Mouse (Mus musculus) midbrain, embryonic 11.5 days (tissue): ENCODE results near the gene Agap1. TPM values are rescaled to one million over a fixed set of nuclear protein-coding genes. Genes with fewer than 3 reads are reported as not detected.

Experiments used
- ATAC-seq: fragments of 200-750 bp; cut with Nextera tagmentation; 2 replicates; pipeline ENCODE4 v1.8.0; 2017; ENCODE audit warnings: moderate TSS enrichment, moderate library complexity; ENCODE audit not compliant: low FRiP score
- DNase-seq: peaks from one replicate; pipeline ENCODE4 v3.0.0; 2015; ENCODE audit warnings: low spot score; ENCODE audit errors: missing footprints
- H3K27ac ChIP-seq: fragments of 300-500 bp; sonication (generic); 2 replicates; pipeline ENCODE4 v1.5.1; 2014; ENCODE audit warnings: low read depth, low read length
- H3K27me3 ChIP-seq: fragments of 300-500 bp; sonication (generic); 2 replicates; pipeline ENCODE4 v1.6.1; 2014; ENCODE audit warnings: mild to moderate bottlenecking, low read length, moderate library complexity, mixed read lengths; ENCODE audit not compliant: control insufficient read depth, insufficient read depth
- H3K36me3 ChIP-seq: fragments of 300-500 bp; sonication (generic); 2 replicates; pipeline ENCODE4 v1.6.1; 2014; ENCODE audit warnings: mild to moderate bottlenecking, low read length, moderate library complexity, mixed read lengths; ENCODE audit not compliant: control insufficient read depth, insufficient read depth
- H3K4me1 ChIP-seq: fragments of 300-500 bp; sonication (generic); 2 replicates; pipeline ENCODE4 v1.6.1; 2014; ENCODE audit warnings: low read length; ENCODE audit not compliant: control insufficient read depth, insufficient read depth
- H3K4me2 ChIP-seq: fragments of 300-500 bp; sonication (generic); 2 replicates; pipeline ENCODE4 v1.6.1; 2014; ENCODE audit warnings: mild to moderate bottlenecking, moderate library complexity
- H3K4me3 ChIP-seq: fragments of 300-500 bp; sonication (generic); 2 replicates; pipeline ENCODE4 v1.5.1; 2014; ENCODE audit warnings: low read depth, low read length
- H3K9ac ChIP-seq: fragments of 300-500 bp; sonication (generic); 2 replicates; pipeline ENCODE4 v1.6.1; 2014; ENCODE audit warnings: low read length
- H3K9me3 ChIP-seq: fragments of 300-500 bp; sonication (generic); 2 replicates; pipeline ENCODE4 v1.6.1; 2016; ENCODE audit warnings: low read length; ENCODE audit not compliant: control insufficient read depth
- WGBS: fragments of 180-500 bp; shearing (Covaris S2); extraction: QIAGEN DNeasy Blood & Tissue Kit; methylation state at CpG from one replicate; pipeline ENCODE4 v1.1.7; 2014; 5-methylcytosine and 5-hydroxymethylcytosine counted together
- polyA plus RNA-seq: library from polyadenylated mRNA; unstranded; fragments of >200 nt; fragmentation: Nextera tagmentation; extraction: Ambion mirVana; gene quantifications from 2 replicates; pipeline ENCODE4 v1.2.1, GENCODE M21; 2014

Gene Agap1
- polyA plus RNA-seq, 1 experiment from 2014 or later, result 33.6 TPM

GRCm38 (mm10) chr1:89453666-89454065, 940 bp upstream of the Agap1 start:
- WGBS, result 41% methylated on average over 6 of the region's 6 CpGs
- Histone ChIP-seq H3K27ac (peak overlapping the region; percentile 32; the same call in 1 of the 2 replicates), H3K4me2 (peak overlapping the region; percentile 94), H3K27me3 (no peaks in the 10 kb centered on the region), H3K4me1 (peaks cover 12% of the 10 kb centered on the region), H3K9ac (peak overlapping the region; percentile 83), H3K36me3 (no peaks in the 10 kb centered on the region), H3K9me3 (peaks cover 4% of the 10 kb centered on the region; the same call in 1 of the 2 replicates), H3K4me3 (peak overlapping the region; percentile 82)
- DNase-seq, result no peak
- no peak for ATAC-seq

GRCm38 (mm10) chr1:89455421-89456091, 950 bp downstream of the Agap1 start:
- Histone ChIP-seq H3K9ac (peak overlapping the region; percentile 83), H3K4me3 (peak overlapping the region; percentile 82), H3K9me3 (peaks cover 5% of the 10 kb centered on the region; the same call in 1 of the 2 replicates), H3K27ac (no peak overlapping the region), H3K27me3 (no peaks in the 10 kb centered on the region), H3K4me2 (peak overlapping the region; percentile 94), H3K36me3 (no peaks in the 10 kb centered on the region), H3K4me1 (peaks cover 12% of the 10 kb centered on the region)
- under 1% methylated on average over 51 of the region's 51 CpGs for WGBS
- peak; percentile 11; the same call in 1 of the 2 replicates for ATAC-seq
- DNase-seq, result peak; percentile 96

GRCm38 (mm10) chr1:89456456-89456855, 1.9 kb downstream of the Agap1 start:
- H3K36me3 ChIP-seq, result no peaks in the 10 kb centered on the region
- peaks cover 15% of the 10 kb centered on the region for H3K4me1 ChIP-seq
- H3K27ac ChIP-seq, result no peak overlapping the region
- H3K27me3 ChIP-seq, result no peaks in the 10 kb centered on the region
- H3K4me2 ChIP-seq, result peak overlapping the region; percentile 94
- ATAC-seq, result no peak
- peak overlapping the region; percentile 82 for H3K4me3 ChIP-seq
- DNase-seq, result peak; percentile 89
- H3K9ac ChIP-seq, result peak overlapping the region; percentile 83; the same call in 1 of the 2 replicates
- H3K9me3 ChIP-seq, result peaks cover 5% of the 10 kb centered on the region; the same call in 1 of the 2 replicates
- WGBS, result 26% methylated on average over 5 of the region's 5 CpGs

- DNase-seq, result no peak
- no peaks in the 10 kb centered on the region for H3K27me3 ChIP-seq
- H3K4me1 ChIP-seq, result peaks cover 15% of the 10 kb centered on the region
- 55% methylated on average over 17 of the region's 17 CpGs for WGBS
- peaks cover 5% of the 10 kb centered on the region; the same call in 1 of the 2 replicates for H3K9me3 ChIP-seq
- no peaks in the 10 kb centered on the region for H3K36me3 ChIP-seq
- H3K4me3 ChIP-seq, result no peak overlapping the region
- no peak for ATAC-seq
- H3K9ac ChIP-seq, result no peak overlapping the region
- H3K4me2 ChIP-seq, result peak overlapping the region; percentile 94
- H3K27ac ChIP-seq, result no peak overlapping the region
Measured at GRCm38 (mm10) chr1:89457126-89458031, 2.8 kb downstream of the Agap1 start.

DNA sequence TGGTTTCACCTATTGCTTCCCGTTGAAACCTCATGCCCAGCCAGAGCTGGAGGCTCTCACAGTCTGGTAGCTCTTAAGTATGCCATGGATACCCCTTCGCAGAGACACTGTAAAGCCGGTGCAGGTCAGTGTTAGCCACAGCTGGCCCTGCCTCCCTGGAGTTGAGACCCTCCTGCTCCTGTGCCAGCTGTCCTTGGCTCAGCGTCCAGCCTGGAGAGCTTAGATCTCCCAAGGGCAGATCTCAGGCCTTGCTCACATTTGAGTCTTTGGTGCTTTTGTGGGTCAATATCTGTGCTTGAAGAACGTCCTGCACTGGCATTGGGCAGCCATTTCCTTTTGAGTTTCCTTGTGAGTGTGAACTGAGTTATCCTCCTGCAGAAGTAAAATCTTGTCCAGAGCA, 7.3 kb downstream of the Agap1 start:
- WGBS, result 83% methylated on average over 5 of the region's 5 CpGs
- H3K9me3 ChIP-seq, result peaks cover 5% of the 10 kb centered on the region; the same call in 1 of the 2 replicates
- no peak for ATAC-seq
- no peak overlapping the region for H3K4me2 ChIP-seq
- H3K36me3 ChIP-seq, result no peaks in the 10 kb centered on the region
- no peak overlapping the region for H3K4me3 ChIP-seq
- H3K4me1 ChIP-seq, result peaks cover 30% of the 10 kb centered on the region
- no peak overlapping the region for H3K27ac ChIP-seq
- no peaks in the 10 kb centered on the region for H3K27me3 ChIP-seq
- DNase-seq, result no peak
- no peak overlapping the region for H3K9ac ChIP-seq

GRCm38 (mm10) chr1:89463138-89463537, 8.5 kb downstream of the Agap1 start:
- Histone ChIP-seq H3K27me3 (no peaks in the 10 kb centered on the region), H3K9ac (no peak overlapping the region), H3K4me3 (no peak overlapping the region), H3K4me1 (peaks cover 41% of the 10 kb centered on the region), H3K4me2 (no peak overlapping the region), H3K36me3 (no peaks in the 10 kb centered on the region), H3K9me3 (peaks cover 5% of the 10 kb centered on the region; the same call in 1 of the 2 replicates), H3K27ac (no peak overlapping the region; the same call in 1 of the 2 replicates)
- ATAC-seq (no peak), DNase-seq (no peak)
- 57% methylated on average over 8 of the region's 8 CpGs for WGBS

- no peaks in the 10 kb centered on the region for H3K36me3 ChIP-seq
- H3K9ac ChIP-seq, result no peak overlapping the region; the same call in 1 of the 2 replicates
- no peaks in the 10 kb centered on the region for H3K9me3 ChIP-seq
- no peak overlapping the region for H3K4me3 ChIP-seq
- 14% methylated on average over 5 of the region's 5 CpGs for WGBS
- peak overlapping the region; percentile 15; the same call in 1 of the 2 replicates for H3K27ac ChIP-seq
- H3K27me3 ChIP-seq, result no peaks in the 10 kb centered on the region
- peaks cover 53% of the 10 kb centered on the region for H3K4me1 ChIP-seq
- H3K4me2 ChIP-seq, result 0 out of 2 replicates have a peak overlapping the region, but pooled peaks have one; percentile 6
- DNase-seq, result no peak
- 0 out of 2 replicates have a peak, but pooled peaks have one; percentile 11 for ATAC-seq
Measured at GRCm38 (mm10) chr1:89465417-89466002, 10.9 kb downstream of the Agap1 start.

DNA sequence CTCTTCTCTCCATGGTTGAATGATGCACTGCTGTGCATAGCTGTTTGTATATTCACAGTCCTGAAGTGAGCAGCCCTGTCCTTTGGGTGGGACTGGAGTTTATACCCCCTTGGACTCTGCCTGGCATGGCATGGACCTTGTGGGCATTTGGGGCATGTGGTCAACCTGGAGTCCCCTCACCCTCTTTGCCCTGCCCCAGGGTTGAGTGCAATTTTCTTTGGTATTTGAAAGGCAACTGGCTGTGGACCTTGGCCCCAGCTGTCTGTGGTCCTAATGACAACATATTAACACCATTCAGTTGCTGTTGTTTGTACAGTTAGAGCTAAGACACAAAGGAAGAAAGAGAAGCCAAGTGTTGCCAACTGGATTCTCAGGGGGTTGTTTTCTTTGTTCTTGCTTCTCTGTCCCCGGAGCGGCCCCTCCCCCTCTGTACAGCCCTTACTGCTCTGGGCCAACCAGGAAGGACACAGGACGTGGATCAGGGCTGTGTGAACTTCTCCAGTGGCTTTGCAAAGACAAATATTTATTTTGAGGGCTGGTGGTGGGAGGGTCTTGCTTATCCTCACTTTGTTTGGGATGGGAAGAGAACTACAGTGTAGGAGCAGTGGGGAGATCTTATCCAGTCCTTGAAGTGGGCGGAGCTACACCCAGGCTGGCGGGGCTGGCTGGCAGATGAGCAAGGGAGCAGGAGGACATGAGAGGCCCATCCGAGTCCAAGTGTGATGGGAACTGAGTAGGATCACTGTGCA, 12.9 kb downstream of the Agap1 start:
- H3K27ac ChIP-seq, result no peak overlapping the region
- no peak for DNase-seq
- no peak overlapping the region for H3K9ac ChIP-seq

More for the DNA sequence above, 12.9 kb downstream of the Agap1 start:
- no peaks in the 10 kb centered on the region for H3K27me3 ChIP-seq
- ATAC-seq, result peak; percentile 67
- H3K4me2 ChIP-seq, result no peak overlapping the region
- H3K4me3 ChIP-seq, result no peak overlapping the region
- no peaks in the 10 kb centered on the region for H3K36me3 ChIP-seq
- peaks cover 52% of the 10 kb centered on the region for H3K4me1 ChIP-seq
- no peaks in the 10 kb centered on the region for H3K9me3 ChIP-seq
- WGBS, result 22% methylated on average over 6 of the region's 6 CpGs
